Mouse (Mus musculus) hindbrain, postnatal 0 days (tissue): ENCODE results near the gene Kif14. TPM values are rescaled to one million over a fixed set of nuclear protein-coding genes. Genes with fewer than 3 reads are reported as not detected.

ENCODE experiments used
- ATAC-seq: fragments of 200-750 bp; cut with Nextera tagmentation; 2 replicates; pipeline ENCODE4 v1.8.0; 2017; ENCODE audit warnings: mild to moderate bottlenecking, moderate TSS enrichment, moderate library complexity
- DNase-seq: peaks from one replicate; pipeline ENCODE4 v3.0.0-alpha.2; 2015; ENCODE audit warnings: low spot score
- H3K27ac ChIP-seq: fragments of 300-500 bp; sonication (generic); 2 replicates; pipeline ENCODE4 v1.5.1; 2014; ENCODE audit warnings: mild to moderate bottlenecking
- H3K27me3 ChIP-seq: fragments of 300-500 bp; sonication (generic); 2 replicates; pipeline ENCODE4 v1.6.1; 2014; ENCODE audit warnings: low read length, mixed read lengths; ENCODE audit not compliant: insufficient read depth
- H3K36me3 ChIP-seq: fragments of 300-500 bp; sonication (generic); 2 replicates; pipeline ENCODE4 v1.6.1; 2014; ENCODE audit warnings: low read length, mixed read lengths; ENCODE audit not compliant: insufficient read depth
- H3K4me1 ChIP-seq: fragments of 300-500 bp; sonication (generic); 2 replicates; pipeline ENCODE4 v1.6.1; 2014; ENCODE audit warnings: antibody characterized with exemption, low read length, mixed read lengths; ENCODE audit not compliant: insufficient read depth
- H3K4me2 ChIP-seq: fragments of 300-500 bp; sonication (generic); 2 replicates; pipeline ENCODE4 v1.6.1; 2014; ENCODE audit warnings: low read depth, mild to moderate bottlenecking, low read length, moderate library complexity, mixed read lengths
- H3K4me3 ChIP-seq: fragments of 300-500 bp; sonication (generic); 2 replicates; pipeline ENCODE4 v1.5.1; 2014; ENCODE audit warnings: low read length
- H3K9ac ChIP-seq: fragments of 300-500 bp; sonication (generic); replicated peaks from 2 replicates; pipeline ENCODE4 v1.6.1; 2014; ENCODE audit warnings: mild to moderate bottlenecking, low read length, moderate library complexity, mixed read lengths
- H3K9me3 ChIP-seq: fragments of 300-500 bp; sonication (generic); 2 replicates; pipeline ENCODE4 v1.6.1; 2016; ENCODE audit warnings: low read length, mixed read lengths
- CTCF ChIP-seq: IDR thresholded peaks from 2 replicates; pipeline ENCODE4 v1.5.1; 2016; ENCODE audit warnings: antibody characterized with exemption, control low read depth, low read depth
- WGBS: fragments of 180-500 bp; shearing (Covaris S2); extraction: QIAGEN DNeasy Blood & Tissue Kit; methylation state at CpG from one replicate; pipeline ENCODE4 v1.1.7; 2014; 5-methylcytosine and 5-hydroxymethylcytosine counted together
- polyA plus RNA-seq: library from polyadenylated mRNA; unstranded; fragments of >200 nt; fragmentation: Nextera tagmentation; extraction: Ambion mirVana; gene quantifications from 2 replicates; pipeline ENCODE4 v1.2.1, GENCODE M21; 2015
- total RNA-seq: library from RNA; depleted of rRNA; stranded (reverse); fragments of >200 nt; gene quantifications from 2 replicates; pipeline ENCODE4 v1.2.3, GENCODE M21; 2014

Gene Kif14
- total and polyA plus RNA-seq, 2 experiments from 2014 or later, result 1.1 to 3.4 TPM

GRCm38 (mm10) chr1:136513181-136513580 lies 47.0 kb downstream of the Kif14 start:
- ATAC-seq (no peak; the same call in 1 of the 2 replicates), DNase-seq (peak; percentile 46)
- no peaks in the 10 kb centered on the region for H3K4me1 ChIP-seq
- H3K4me3 ChIP-seq, result no peak overlapping the region
- no peaks in the 10 kb centered on the region for H3K36me3 ChIP-seq
- no peak for TF ChIP-seq CTCF
- no peak overlapping the region for H3K9ac ChIP-seq
- no peak overlapping the region for H3K27ac ChIP-seq
- H3K27me3 ChIP-seq, result no peaks in the 10 kb centered on the region
- no peak overlapping the region for H3K4me2 ChIP-seq
- no peaks in the 10 kb centered on the region for H3K9me3 ChIP-seq
- WGBS, result 60% methylated on average over 11 of the region's 11 CpGs

- TF ChIP-seq CTCF, result no peak
Measured at GRCm38 (mm10) chr1:136518699-136519356, 52.7 kb downstream of the Kif14 start.

GRCm38 (mm10) chr1:136521363-136521937 lies 55.3 kb downstream of the Kif14 start:
- Histone ChIP-seq H3K27me3 (no peaks in the 10 kb centered on the region), H3K9ac (no peak overlapping the region), H3K9me3 (no peaks in the 10 kb centered on the region), H3K4me1 (no peaks in the 10 kb centered on the region), H3K27ac (no peak overlapping the region), H3K36me3 (no peaks in the 10 kb centered on the region), H3K4me3 (no peak overlapping the region), H3K4me2 (no peak overlapping the region)
- peak; percentile 48; the same call in 1 of the 2 replicates for ATAC-seq
- 76% methylated on average over 11 of the region's 11 CpGs for WGBS
- peak; percentile 77 for DNase-seq
- peak; percentile 83 for TF ChIP-seq CTCF

More at GRCm38 (mm10) chr1:136518699-136519356, 52.7 kb downstream of the Kif14 start:
- WGBS, result 76% methylated on average over 7 of the region's 7 CpGs
- DNase-seq, result no peak
- no peaks in the 10 kb centered on the region for H3K9me3 ChIP-seq
- H3K4me2 ChIP-seq, result no peak overlapping the region
- no peaks in the 10 kb centered on the region for H3K27me3 ChIP-seq
- H3K36me3 ChIP-seq, result no peaks in the 10 kb centered on the region
- H3K4me3 ChIP-seq, result no peak overlapping the region
- H3K9ac ChIP-seq, result no peak overlapping the region
- no peaks in the 10 kb centered on the region for H3K4me1 ChIP-seq
- no peak for ATAC-seq
- no peak overlapping the region for H3K27ac ChIP-seq

GRCm38 (mm10) chr1:136524917-136525316 lies 58.8 kb downstream of the Kif14 start:
- H3K4me1 ChIP-seq, result no peaks in the 10 kb centered on the region
- no peak overlapping the region for H3K4me2 ChIP-seq
- DNase-seq, result peak; percentile 79
- H3K36me3 ChIP-seq, result no peaks in the 10 kb centered on the region
- no peak overlapping the region for H3K9ac ChIP-seq
- H3K9me3 ChIP-seq, result no peaks in the 10 kb centered on the region
- no peaks in the 10 kb centered on the region for H3K27me3 ChIP-seq
- TF ChIP-seq CTCF, result peak; percentile 94
- H3K4me3 ChIP-seq, result no peak overlapping the region
- H3K27ac ChIP-seq, result no peak overlapping the region
- peak; percentile 33; the same call in 1 of the 2 replicates for ATAC-seq
- 22% methylated on average over 2 of the region's 2 CpGs for WGBS

- no peak overlapping the region for H3K4me3 ChIP-seq
- WGBS, result 45% methylated on average over 6 of the region's 6 CpGs
- ATAC-seq, result peak; percentile 50; the same call in 1 of the 2 replicates
Measured at GRCm38 (mm10) chr1:136525818-136526217, 59.7 kb downstream of the Kif14 start.

GRCm38 (mm10) chr1:136527163-136527562 lies 61.0 kb downstream of the Kif14 start:
- ATAC-seq, result peak; percentile 63
- 72% methylated on average over 16 of the region's 16 CpGs for WGBS
- Histone ChIP-seq H3K27me3 (no peaks in the 10 kb centered on the region), H3K4me1 (no peaks in the 10 kb centered on the region), H3K27ac (no peak overlapping the region), H3K4me2 (no peak overlapping the region), H3K9me3 (no peaks in the 10 kb centered on the region), H3K4me3 (no peak overlapping the region), H3K36me3 (no peaks in the 10 kb centered on the region), H3K9ac (no peak overlapping the region)
- peak; percentile 56 for TF ChIP-seq CTCF
- peak; percentile 68 for DNase-seq

More at GRCm38 (mm10) chr1:136525818-136526217, 59.7 kb downstream of the Kif14 start:
- Histone ChIP-seq H3K9me3 (no peaks in the 10 kb centered on the region), H3K4me2 (no peak overlapping the region), H3K4me1 (no peaks in the 10 kb centered on the region), H3K36me3 (no peaks in the 10 kb centered on the region), H3K9ac (no peak overlapping the region), H3K27me3 (no peaks in the 10 kb centered on the region), H3K27ac (no peak overlapping the region; the same call in 1 of the 2 replicates)
- peak; percentile 41 for DNase-seq
- TF ChIP-seq CTCF, result no peak

GRCm38 (mm10) chr1:136532556-136532955 lies 66.4 kb downstream of the Kif14 start:
- no peak for DNase-seq
- no peak overlapping the region for H3K4me3 ChIP-seq
- H3K4me2 ChIP-seq, result no peak overlapping the region
- no peaks in the 10 kb centered on the region for H3K9me3 ChIP-seq
- no peak overlapping the region for H3K9ac ChIP-seq
- no peaks in the 10 kb centered on the region for H3K36me3 ChIP-seq
- H3K27me3 ChIP-seq, result no peaks in the 10 kb centered on the region
- H3K4me1 ChIP-seq, result no peaks in the 10 kb centered on the region
- WGBS, result 91% methylated on average over 3 of the region's 3 CpGs
- ATAC-seq, result no peak
- no peak overlapping the region for H3K27ac ChIP-seq
- TF ChIP-seq CTCF, result no peak
